Mouse (Mus musculus): ENCODE data around the gene Lrrc75a. TPM values are rescaled to one million over a fixed set of nuclear protein-coding genes. Genes with fewer than 3 reads are reported as not detected.

Lrrc75a gene
- polyA plus RNA-seq, 1 experiment from 2014 or later, result 8.0 TPM

Other genes with a start within 250 kb of the Lrrc75a start
- 6.2 and 7.6 TPM in 2 replicates for gene Pigl, start 190.1 kb downstream of the Lrrc75a start, polyA plus RNA-seq (2015; fragmentation: Nextera tagmentation; extraction: Ambion mirVana)
- gene Ncor1, start 190.0 kb downstream of the Lrrc75a start, polyA plus RNA-seq (2015; fragmentation: Nextera tagmentation; extraction: Ambion mirVana), result 120 and 170 TPM in 2 replicates
- gene Cenpv, start 109.3 kb downstream of the Lrrc75a start, polyA plus RNA-seq (2015; fragmentation: Nextera tagmentation; extraction: Ambion mirVana), result 74.4 and 78.7 TPM in 2 replicates
- gene Ubb, start 97.4 kb downstream of the Lrrc75a start, polyA plus RNA-seq (2015; fragmentation: Nextera tagmentation; extraction: Ambion mirVana), result 4,545 and 4,559 TPM in 2 replicates
- 8.2 and 9.1 TPM in 2 replicates for gene Trpv2, start 74.0 kb downstream of the Lrrc75a start, polyA plus RNA-seq (2015; fragmentation: Nextera tagmentation; extraction: Ambion mirVana)
- gene Mmgt2, start 141 bp upstream of the Lrrc75a start, polyA plus RNA-seq (2015; fragmentation: Nextera tagmentation; extraction: Ambion mirVana), result 31.3 and 33.2 TPM in 2 replicates
- 17.9 and 21.2 TPM in 2 replicates for gene Zfp287, start 83.4 kb upstream of the Lrrc75a start, polyA plus RNA-seq (2015; fragmentation: Nextera tagmentation; extraction: Ambion mirVana)
- not detected in 2 replicates for gene Gm10428, start 104.6 kb upstream of the Lrrc75a start, polyA plus RNA-seq (2015; fragmentation: Nextera tagmentation; extraction: Ambion mirVana)
- gene Zfp286, start 140.9 kb upstream of the Lrrc75a start, polyA plus RNA-seq (2015; fragmentation: Nextera tagmentation; extraction: Ambion mirVana), result 34.9 TPM in 2 replicates
- gene Trim16, start 171.7 kb upstream of the Lrrc75a start, polyA plus RNA-seq (2015; fragmentation: Nextera tagmentation; extraction: Ambion mirVana), result 3.1 and 3.5 TPM in 2 replicates
- 0.14 and 0.21 TPM in 2 replicates for gene Fbxw10, start 198.5 kb upstream of the Lrrc75a start, polyA plus RNA-seq (2015; fragmentation: Nextera tagmentation; extraction: Ambion mirVana)
- gene Tvp23b, start 230.9 kb upstream of the Lrrc75a start, polyA plus RNA-seq (2015; fragmentation: Nextera tagmentation; extraction: Ambion mirVana), result 48.4 and 50.9 TPM in 2 replicates